Mouse (Mus musculus) heart, adult 2 months (tissue): Measurements from ENCODE around the gene Ppl.

Source experiments
- CTCF ChIP-seq: fragments of 200-600 bp; IDR thresholded peaks from 2 replicates; pipeline ENCODE4 v1.8.1; 2022; ENCODE audit warnings: antibody characterized with exemption, mild to moderate bottlenecking, moderate library complexity
- EP300 ChIP-seq: fragments of 200-500 bp; IDR thresholded peaks from 2 replicates; pipeline ENCODE4 v1.6.1; 2011; ENCODE audit warnings: low read depth, low read length, control low read depth; ENCODE audit not compliant: insufficient read depth
- POLR2A ChIP-seq: fragments of 200-500 bp; IDR thresholded peaks from 2 replicates; pipeline ENCODE4 v1.6.1; 2011; ENCODE audit warnings: mild to moderate bottlenecking, low read depth, low read length, control low read depth; ENCODE audit not compliant: insufficient read depth

GRCm38 (mm10) chr16:5086179-5086578, 46.0 kb downstream of the Ppl start:
- TF ChIP-seq CTCF (no peak), EP300 (no peak), POLR2A (no peak)
